Mouse (Mus musculus): Measurements from ENCODE around the gene Myd88.

Myd88 gene

DNA sequence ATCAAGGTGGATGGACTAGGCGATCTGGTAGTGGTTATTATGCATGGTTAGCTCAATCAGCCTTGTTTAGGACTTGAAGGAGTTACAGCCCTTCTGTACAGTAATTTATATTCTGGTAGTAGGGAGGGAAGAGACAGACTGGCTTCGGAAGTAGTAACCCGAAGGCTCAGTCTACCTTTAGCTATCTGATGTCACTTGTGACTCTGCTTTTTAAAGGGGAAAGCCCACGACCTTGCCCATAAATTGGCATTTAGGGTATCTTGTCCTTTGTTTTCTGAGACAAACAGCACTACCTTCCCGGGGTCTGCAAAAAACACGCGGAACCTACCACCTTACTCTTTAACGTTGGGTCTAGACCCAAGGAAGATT is 1.0 kb downstream of the Myd88 start:
- DNase-seq (ENCODE audit: low spot score), result no peak

GRCm38 (mm10) chr9:119339558-119340211 is 1.5 kb downstream of the Myd88 start, which contains the start of gene Acaa1a:
Gene Acaa1a (plus strand): TSS chr9:119339676.
- peak; percentile 76 for DNase-seq (ENCODE audit: low spot score)

- DNase-seq (ENCODE audit: low spot score), result no peak
These were observed 2.1 kb downstream of the Myd88 start for GRCm38 (mm10) chr9:119339106-119339505.

GRCm38 (mm10) chr9:119338350-119338749 is 2.9 kb downstream of the Myd88 start:
- DNase-seq (ENCODE audit: low spot score), result no peak

GRCm38 (mm10) chr9:119337842-119338241 is 3.4 kb downstream of the Myd88 start:
- DNase-seq (ENCODE audit: low spot score), result no peak

GRCm38 (mm10) chr9:119335571-119335970 is 5.6 kb downstream of the Myd88 start:
- no peak for DNase-seq (ENCODE audit: low spot score)

DNA sequence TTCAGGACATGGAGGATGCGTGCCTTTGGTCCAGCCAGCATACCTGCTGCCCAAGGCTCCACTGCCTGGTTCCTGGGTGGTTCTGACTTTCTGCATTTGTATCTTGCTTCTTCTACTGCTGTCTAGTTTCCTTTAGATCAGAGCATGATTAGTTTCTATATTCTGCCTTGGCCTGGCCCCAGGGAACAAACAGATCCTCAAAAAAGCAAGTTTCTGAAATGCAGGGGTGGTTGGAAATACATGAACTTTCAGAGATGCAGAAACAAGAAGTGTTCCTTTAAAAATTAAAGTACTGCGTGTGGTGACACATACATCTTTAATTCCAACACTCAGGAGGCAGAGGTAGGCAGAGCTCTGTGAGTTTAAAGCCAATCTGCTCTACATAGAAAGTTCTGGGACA is 6.4 kb downstream of the Myd88 start:
- no peak for DNase-seq (ENCODE audit: low spot score)

DNA sequence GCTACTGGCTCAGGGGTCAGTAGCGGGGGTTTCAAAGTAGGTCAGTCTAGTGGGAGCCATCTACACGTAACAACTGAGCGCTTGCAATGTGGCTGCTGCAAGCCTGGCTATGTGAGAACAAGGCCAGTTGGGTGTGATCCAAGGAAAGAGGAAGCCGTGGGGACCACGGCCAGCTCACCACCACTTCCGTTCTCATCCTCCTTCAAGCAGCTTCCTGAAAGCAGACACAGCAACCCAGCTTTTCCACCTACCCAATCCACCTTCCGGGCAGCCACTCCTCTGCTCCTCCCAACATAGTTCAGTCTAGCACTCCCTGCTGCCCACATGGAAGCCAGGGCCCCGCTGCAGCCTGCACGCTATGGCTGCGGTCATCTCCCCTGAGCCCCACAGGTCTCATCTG is 6.9 kb downstream of the Myd88 start:
- DNase-seq (ENCODE audit: low spot score), result no peak

DNA sequence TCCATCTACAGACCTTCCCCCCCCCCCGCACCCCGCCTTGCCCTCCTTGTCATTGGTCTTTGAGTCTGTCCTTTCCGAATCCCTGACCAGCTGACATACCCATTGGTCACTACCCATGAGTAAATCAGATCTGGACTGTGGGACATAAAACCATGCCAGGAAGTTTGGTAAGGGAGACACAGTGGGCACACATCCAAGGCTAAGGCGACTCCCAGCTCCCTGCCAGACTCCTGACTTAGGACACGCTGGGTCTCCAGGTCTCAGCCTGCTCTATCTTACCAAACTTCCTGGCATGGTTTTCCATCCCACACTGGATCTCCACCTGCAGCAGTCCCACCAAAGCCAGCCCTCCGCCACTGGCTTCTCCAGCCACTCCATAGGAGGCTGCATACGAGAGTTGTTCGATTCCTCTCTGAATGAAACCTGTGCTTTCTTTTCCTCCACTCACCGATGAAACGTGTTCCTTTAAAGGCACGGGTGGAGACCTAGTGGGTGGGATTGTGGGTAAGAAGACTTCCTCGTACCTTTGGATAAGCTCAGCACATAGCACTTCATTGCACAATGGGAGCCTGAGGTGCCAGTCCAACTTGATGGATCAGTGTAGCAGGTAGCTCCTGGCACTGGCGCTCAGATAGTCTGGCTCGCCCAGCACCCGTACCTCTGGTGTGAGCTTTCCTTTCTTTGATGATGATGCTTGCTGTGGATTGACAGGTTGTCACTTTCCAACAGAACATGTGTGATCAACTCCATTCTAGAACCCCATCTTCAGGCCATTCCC is 10.8 kb downstream of the Myd88 start:
- no peak for DNase-seq (ENCODE audit: low spot score)

DNA sequence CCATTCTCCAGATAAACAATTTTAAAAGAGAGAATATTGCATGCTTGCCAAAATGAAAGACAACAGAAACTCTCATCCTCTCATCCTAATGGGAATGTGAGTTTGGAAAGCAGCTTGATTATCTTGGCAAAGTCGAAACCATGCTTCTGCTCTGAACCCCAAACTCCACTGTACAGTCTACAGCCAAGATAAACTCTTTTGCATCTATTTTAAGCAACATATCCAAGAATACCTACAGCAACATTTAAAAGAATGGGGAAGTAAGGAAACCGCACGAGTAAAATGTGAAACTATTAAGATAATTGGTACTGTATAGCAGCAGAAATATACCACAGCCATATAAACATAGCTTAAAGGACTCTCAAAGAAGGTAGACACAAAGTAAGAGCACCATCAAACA is 12.7 kb downstream of the Myd88 start:
- DNase-seq (ENCODE audit: low spot score), result no peak

DNA sequence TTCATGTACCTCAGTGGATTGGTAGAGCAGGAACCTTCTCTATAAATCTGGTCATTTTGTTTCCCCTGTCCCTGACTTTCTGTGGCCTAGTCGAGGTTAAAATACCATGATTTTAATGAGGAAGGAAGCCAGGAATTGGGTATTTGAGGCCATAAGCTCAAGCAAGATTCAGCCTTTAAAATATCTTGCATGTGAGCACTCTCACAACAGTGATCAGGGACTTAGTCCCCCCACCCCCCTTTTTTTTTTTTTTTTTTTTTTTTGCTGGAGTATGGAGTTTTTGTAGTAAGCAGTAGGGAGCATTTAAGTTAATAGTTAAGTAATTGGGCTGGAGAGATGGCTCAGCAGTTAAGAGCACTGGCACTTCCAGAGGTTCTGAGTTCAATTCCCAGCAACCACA is 17.1 kb downstream of the Myd88 start:
- DNase-seq (ENCODE audit: low spot score), result no peak

DNA sequence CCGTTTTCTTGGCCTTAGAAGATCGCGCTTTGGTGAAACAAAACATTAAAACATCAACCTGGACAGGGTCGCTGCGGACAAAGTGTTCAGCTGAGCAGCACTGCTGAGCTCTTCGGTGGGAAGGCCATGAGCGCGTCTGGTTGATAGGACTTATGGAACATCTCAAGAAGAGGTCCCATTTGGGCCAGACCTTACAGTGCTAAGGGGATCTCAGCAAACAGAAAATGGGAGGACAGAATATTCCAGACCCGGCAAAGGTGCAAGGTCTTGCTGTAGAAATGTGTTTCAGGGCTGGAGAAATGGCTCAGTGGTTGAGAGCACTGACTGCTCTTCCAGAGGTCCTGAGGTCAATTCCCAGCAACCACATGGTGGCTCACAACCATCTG is 18.0 kb downstream of the Myd88 start:
- no peak for DNase-seq (ENCODE audit: low spot score)

GRCm38 (mm10) chr9:119322289-119323259 is 18.6 kb downstream of the Myd88 start, which contains the start of gene Oxsr1:
Gene Oxsr1 (minus strand): TSS chr9:119322427.
- DNase-seq (ENCODE audit: low spot score), result peak; percentile 99

DNA sequence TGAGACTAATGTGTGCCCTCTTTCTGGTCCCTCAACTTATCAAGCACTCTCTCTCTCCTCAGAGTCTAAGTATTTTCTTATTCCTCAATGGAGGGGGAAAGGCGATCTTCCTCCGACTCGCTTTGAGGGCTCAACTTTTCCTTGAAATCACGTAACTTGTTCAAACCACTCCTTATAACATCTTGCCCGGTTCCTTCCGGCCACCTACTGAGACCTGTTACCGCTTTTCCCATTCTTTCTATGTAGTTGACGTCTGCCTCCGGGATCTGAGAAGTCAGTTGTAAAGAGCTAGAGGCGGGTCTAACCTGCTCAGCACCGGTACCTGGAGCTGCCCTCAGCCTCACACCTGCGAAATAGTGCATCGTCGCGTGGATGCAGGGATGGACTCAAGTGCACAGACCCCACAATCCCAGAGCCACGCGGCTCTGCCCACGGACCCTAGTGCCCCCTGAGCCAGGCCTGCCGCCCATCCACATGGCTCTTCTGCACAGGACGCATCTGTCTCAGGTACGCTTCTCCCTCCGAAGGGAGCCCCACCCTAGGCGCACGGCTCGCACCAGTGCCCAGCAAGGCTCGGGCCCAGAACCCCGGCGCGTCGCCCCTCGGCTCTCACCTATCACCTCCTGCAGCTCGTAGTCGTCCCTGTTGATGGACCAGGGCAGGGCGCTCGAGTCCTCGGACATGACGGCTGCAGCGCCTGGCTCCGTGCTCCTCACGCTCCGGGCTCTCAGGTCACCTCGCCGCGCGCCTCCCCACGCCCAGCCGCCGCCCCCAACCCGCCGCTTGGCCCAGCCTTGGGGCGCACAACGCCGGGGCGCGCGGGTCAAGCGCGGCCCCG is 19.6 kb downstream of the Myd88 start:
- DNase-seq (ENCODE audit: low spot score), result no peak

GRCm38 (mm10) chr9:119320946-119321345 is 20.3 kb downstream of the Myd88 start:
- no peak for DNase-seq (ENCODE audit: low spot score)

DNA sequence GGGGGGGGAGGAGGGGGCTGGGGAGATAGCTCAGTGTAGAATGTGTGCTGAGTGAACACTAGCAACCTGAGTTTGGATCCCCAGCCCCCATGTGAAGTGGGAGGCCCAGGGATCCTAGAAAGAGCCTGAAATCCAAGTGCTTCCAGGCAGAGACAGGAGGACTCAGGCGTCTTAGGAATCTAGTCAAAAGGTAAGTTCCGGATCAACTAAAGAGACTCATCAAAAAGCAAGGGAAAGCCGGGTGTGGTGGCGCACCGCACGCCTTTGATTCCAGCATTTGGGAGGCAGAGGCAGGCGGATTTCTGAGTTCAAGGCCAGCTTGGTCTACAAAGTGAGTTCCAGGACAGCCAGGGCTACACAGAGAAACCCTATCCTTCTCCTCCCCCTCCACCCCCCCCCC is 20.8 kb downstream of the Myd88 start:
- no peak for DNase-seq (ENCODE audit: low spot score)

DNA sequence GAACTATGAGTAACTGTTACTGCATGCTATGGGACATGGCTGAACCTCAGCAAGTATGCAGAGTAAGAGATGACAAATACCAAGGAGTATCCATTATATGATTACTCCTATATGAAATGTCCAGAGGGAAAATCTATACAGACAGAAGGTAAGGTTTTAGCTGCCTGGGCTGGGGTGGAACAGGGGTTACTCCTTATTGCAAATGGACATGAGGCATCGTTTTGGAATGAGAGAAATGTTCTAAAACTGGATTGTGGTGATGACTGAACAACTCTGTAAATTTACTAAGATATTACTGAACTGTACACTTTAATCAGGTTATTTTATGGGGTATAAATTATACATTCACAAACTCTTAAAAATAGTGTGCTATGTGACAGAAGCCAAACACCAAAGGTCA is 22.3 kb downstream of the Myd88 start:
- no peak for DNase-seq (ENCODE audit: low spot score)

- DNase-seq (ENCODE audit: low spot score), result no peak
These were observed 28.1 kb downstream of the Myd88 start for GRCm38 (mm10) chr9:119313096-119313495.

DNA sequence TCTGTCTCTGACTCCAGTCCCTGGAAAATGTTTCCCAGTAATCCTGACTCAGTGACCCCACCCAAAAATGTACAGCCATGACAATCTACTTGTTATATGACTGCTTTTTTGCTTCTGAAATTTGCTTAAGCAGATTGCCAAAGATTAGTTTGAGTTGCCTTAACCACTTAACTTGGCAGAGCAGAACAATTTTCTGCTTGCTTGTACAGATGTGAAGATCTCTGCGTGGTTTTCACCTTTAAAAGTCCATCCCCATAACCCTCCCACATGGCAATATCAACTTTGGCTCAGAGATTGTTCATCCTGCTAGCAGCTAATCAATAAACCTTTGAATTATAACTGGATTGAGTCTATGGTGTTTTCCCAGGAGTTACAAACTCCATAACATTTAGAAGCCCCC is 32.1 kb downstream of the Myd88 start:
- DNase-seq (ENCODE audit: low spot score), result no peak

DNA sequence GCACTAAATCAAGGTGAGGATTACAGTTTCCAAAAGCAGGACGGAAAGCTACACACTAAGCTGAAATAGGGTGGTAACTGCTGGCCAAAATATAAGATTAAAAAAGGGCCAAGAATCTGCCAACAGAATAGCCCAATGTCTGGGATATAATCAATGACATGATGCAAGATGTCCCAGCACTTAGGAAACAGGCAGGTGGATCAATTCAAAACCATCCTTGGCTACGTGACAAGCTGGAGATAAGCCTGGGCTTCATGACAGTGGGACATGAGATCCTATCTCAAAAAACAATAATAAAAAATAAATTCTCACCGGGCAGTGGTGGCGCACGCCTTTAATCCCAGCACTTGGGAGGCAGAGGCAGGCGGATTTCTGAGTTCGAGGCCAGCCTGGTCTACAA is 35.3 kb downstream of the Myd88 start:
- no peak for DNase-seq (ENCODE audit: low spot score)

DNA sequence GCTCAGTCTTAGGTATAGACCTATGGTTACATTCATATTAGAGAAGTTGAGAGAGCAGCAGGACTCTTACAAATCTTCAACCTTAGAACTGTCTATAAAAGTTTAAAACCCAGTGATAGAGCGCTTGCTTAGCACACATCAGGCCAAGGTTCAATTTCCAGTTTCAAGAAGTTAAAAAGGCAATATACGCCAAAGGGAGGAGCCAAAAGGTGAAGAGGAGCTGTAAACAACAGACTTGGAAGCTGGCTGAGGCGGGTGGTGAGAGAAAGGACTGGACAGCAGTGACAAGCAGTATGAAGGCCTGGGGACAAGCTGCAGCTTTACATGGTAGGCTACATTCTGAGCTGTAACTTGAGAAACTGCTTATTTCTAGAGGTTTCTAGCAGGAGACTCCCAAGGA is 42.6 kb downstream of the Myd88 start:
- no peak for DNase-seq (ENCODE audit: low spot score)

- DNase-seq (ENCODE audit: low spot score), result no peak
These were observed 43.5 kb downstream of the Myd88 start for GRCm38 (mm10) chr9:119297696-119298095.
